Mouse (Mus musculus): ENCODE results near the gene Acsl5.
A peak's percentile ranks its signal among the peaks of the same experiment; 100 is the strongest.

The Acsl5 gene

DNA sequence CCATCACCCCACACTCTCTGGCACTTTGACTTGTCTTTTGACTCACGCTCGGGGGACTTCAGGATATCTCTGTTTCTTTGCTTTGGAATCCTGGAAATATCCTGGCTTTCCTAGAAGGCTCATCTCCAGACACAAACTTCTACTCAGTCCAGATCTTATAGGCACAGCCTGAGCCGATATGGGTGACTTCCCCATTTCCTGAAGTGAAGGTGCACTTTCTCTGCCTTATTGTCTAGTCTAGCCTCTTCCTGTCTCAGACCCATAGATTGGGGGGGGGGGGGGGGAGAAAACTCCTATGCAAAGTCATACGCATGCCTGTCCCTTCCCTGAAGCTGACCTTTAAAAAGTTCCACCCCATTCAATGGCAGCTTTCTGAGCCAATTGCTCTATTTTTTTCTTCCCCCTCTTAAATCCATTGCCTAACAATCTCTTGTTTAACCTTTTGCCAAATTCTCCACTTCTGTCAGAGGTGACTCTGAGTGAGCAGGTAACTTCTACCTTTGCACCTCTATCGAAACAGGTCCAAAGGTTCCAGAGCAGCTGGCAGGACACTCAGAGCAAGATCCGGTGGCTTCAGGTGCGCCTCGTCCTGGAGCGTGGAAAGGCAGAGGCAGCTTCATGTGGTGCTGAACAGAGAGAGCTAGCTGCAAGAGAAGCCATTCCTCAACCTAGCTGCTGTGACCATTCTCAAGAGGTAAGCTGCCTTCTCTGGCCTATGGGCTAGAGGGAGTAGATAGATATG is at the start of gene Acsl5:
Acsl5 (plus strand) TSS at position 556 of the 742 bp plus-strand sequence.
- no peak for DNase-seq (ENCODE audit: low read depth)

DNA sequence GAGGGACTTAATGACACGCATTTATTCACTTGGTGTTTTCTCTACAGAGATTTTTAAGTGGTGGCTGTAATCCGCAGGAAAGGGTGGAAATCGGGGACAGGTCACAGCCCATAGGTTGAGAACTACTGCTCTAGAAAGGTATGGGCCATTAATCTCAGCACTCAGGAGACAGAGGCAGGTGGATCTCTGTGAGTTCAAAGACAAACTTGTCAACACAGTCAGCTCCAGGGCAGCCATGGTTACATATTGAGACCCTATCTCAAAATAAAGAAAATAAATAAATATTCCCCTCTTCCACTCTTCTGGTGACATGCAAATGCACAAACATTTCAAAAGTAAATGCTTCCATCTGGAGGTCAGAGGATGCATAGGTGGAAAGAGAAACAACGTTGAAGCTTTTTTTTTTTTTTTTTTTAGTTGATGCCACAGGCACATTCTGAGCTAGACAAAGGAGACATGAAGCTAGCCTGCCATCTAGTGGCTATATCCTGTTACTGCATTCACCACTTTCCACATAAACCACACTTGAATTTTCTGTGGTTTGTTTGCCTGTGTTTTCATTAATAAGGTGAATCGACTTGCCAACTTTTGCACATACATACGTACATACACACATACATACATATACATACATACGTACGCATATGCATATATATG is 45.1 kb upstream of the Acsl5 start:
- peak; percentile 79 for DNase-seq (ENCODE audit: low read depth)

DNA sequence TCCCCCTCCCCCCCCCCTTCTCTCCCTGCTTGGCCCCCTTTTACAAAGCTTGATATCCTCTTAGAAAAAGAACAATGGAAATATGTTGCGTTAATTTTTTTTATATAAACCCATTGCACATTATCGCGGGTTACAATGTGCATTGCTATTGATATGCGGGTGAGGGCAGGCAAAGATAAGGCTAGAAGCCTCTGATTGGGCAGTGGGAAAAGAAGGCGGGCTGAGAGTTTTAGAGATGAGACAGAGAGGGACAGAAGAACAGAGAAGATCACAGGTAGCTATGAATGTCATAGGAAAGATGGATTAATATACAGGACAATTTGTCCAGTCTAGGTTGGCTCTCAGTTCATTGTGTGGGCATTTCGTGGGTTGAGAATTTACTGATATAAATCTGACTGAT is 44.5 kb upstream of the Acsl5 start:
- DNase-seq (ENCODE audit: low read depth): no peak

DNA sequence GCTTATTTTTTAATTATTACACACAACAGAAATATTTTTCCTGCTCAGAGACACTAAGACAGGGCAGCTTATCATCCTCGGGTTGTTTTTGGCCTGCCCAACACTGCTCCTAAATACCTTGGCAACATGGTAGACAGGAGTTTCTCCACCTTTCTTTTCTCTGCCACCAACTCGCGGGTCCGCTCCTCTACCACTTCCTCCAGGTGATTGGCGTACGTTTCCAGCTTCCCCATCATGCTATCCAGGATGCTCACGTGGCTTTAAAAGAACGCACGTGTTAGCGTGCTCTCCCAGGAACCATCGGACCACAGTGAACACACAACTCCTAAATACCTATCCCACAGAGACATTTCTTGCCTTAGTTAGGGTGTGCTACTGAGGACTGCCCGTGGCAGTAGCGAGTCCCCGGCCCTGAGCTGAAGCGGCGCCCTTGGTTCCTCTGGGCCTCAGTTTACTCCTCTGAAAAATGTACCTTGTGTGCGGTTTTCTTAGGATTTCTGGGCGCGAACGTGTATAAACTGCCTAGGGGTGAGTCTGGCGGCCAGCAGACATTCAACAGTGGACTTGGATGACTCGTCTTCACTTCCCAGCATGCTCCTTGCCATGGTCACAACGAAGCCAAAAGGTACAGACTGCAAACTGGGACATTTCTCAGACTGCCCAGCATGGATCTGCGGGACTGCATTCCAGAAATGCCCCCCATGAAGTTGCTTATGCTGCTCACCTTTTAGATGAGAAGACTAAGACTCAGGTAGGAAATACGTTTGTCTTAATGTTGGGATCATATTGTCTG is 43.8 kb upstream of the Acsl5 start:
- no peak for DNase-seq (ENCODE audit: low read depth)

DNA sequence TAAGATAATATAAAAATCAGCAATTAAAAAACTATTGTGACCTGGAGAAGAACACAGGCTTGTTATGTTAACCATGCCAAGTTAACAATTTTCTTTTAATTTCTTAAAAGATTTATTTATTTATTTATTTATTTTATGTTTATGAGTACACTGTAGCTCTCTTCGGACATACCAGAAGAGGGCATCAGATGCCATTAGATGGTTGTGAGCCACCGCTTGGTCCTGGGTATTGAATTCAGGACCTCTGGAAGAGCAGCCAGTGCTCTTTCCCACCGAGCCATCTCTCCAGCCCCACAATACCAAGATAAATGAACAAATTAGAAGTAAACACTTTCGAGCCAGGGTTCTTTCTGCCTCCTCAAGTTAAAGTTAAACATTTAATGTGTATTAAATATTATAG is 43.1 kb upstream of the Acsl5 start:
- DNase-seq (ENCODE audit: low read depth): peak; percentile 45

DNA sequence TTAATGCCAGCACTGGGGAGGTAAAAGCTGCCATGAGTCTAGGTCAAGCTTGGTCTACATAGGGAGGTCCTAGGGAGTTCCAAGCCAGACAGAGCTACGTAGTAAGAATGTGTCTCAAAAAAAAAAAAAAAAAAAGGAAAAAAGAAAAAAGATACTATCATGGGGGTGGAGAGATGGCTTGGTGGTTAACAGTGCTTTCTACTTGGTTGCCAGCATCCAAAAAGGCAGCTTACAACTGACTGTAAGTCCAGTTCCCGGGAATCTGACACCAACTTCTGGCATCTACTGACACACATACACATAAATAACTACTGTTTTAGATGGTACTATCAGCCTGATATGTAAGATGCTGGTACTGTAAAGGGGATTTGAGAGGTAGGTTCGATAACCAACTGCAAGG is 42.7 kb upstream of the Acsl5 start:
- no peak for DNase-seq (ENCODE audit: low read depth)

DNA sequence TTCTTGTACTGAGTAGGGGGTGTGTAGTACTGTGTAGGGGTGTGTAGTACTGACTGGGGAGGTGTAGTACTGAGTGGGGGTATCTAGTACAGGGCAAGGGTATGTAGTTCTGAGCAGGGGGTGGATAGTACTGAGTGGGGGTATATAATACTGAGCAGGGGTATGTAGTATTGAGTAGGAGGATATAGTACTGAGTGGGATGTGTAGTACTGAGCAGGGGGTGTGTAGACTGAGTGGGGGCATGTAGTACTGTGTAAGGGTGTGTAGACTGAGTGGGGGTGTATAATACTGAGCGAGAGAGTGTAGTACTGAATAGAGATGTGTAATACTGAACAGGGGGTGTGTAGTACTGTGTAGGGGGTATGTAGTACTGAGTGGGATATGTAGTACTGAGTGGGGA is 40.0 kb upstream of the Acsl5 start:
- DNase-seq (ENCODE audit: low read depth): no peak

DNA sequence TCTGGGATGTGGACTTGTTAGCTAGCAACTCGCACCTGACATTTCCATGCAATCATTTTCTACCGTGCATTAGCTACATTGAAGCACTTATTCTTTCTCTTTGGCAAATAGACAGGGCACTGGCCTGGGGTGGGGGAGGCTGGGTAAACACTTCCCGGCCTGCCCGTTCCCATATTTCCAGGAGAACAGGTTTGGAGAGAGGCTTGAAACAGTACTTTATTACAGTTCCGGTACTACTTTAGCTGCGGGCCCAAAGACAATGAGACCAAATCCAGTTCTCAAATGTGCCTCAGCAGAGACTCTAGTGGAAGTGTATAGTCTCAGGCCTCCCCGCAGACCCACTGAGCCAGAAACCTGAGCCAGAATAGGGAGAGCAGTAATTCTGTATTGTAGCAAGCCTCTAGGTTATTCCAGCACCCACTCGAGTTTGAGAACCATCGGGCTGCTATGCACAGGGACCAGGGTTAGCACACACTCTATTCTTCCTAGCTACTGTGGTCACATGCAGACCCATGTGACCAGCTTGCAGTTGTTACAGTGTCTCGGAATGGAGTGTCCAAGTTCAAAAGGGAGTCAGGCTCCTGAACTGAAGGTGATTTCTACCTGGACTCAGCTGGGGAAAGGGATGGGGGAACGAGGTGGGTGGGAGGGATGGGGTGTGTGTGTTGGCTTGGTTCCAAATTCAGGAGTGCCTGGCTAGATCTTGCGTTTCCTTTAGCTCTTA is 38.0 kb upstream of the Acsl5 start:
- no peak for DNase-seq (ENCODE audit: low read depth)

DNA sequence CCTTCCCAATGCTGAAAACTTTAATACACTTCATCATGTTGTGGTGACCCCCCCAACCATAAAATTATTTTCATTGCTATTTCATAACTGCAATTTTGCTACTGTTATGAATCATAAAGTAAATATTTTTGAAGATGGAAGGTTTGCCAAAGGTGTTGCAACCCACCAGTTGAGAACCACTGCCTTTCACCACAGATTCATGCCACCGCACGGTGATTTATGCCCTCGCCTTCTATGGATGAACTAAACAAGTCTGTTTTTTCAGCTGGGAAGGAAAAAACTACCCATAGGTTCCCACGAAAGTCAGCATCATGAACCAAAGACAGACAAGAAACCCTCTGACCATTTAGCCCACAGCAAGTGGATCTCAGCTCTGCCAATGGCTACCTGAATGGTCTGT is 34.9 kb upstream of the Acsl5 start:
- DNase-seq (ENCODE audit: low read depth): peak; percentile 36

DNA sequence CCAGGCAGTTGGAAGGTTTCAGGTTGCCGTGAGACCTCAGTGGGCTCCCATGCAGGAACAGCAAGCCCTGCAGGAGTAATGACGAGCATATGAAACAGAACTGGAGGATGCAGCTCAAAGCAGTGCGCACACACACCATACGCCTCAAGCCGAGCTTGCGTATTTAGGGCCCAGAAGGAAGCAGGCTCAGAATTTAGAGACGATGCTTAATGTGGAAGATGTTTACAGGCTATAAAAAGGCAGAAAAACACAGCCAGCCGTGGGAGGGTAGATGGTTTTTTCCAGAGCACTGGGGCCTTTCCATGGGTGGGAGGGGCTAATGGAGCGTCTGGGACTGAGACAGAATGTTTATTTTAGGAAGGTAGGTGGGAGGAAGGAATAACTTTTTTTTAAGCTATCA is 34.4 kb upstream of the Acsl5 start:
- DNase-seq (ENCODE audit: low read depth): no peak

DNA sequence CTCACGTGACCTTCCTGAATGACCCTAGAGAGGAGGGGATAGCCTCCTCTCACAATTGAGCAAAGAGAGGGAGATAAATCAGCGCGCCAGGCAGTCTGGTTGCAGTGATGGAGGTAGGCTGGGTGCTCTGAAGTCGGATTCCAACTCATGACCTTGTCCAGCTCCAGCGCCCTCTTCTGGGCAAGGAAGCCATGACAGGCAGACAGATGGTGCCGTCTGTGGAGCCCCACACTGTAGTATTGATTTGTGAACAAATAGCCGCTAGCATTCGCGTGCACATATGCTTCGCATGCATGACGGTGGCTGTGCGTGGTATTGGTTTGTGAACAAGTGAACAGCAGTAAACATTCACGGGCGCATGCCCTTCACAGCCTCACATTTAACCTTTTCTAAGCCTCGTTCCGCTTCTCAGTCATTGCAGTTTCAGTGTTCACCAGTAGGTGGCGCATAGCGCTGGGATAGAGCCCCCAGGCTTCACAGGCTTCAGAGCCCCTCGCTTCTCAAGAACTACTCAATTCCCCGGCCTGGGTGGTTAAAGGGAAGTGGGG is 33.5 kb upstream of the Acsl5 start:
- peak; percentile 80 for DNase-seq (ENCODE audit: low read depth)

DNA sequence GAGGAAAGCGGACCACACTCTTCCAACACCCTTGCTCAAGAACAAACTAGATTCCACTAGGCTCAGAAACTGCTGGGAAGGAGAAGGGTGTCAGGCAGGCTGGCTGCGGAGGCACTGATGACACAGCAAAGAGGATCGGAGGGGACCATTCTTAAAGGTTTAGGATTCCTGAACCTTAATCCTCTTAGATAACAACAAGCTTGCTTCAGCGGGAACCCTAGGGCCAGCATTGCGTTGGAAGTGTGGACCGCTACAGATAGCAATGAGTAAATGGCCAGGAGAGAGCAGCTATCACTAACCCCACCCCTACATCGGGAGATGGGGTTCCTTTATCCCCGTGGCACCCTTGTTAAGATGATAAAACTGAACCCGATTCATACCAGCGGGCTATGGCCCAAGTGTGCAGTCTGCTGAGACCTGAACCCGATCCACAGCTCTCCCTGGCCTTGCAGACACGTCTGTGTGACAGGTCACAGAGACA is 33.0 kb upstream of the Acsl5 start:
- no peak for DNase-seq (ENCODE audit: low read depth)

DNA sequence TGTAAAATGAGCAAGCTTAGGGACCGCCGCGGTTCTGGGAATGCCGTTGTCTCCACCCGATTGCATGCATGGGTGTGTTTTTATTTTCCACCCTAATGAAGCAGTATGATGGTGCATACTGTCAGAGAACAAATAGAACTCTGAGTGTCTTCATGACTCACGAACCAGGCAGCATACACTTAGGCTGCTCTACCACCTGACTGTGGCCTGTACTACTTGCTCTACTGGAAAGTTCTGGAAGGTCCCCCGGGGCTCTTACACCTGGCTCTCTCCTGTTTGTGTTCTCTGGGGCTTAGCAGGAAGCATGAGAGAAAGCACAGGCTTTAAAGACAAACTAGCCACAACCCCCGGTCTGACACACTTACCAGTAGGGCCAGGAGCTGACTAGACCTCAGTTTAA is 32.4 kb upstream of the Acsl5 start:
- DNase-seq (ENCODE audit: low read depth): no peak

DNA sequence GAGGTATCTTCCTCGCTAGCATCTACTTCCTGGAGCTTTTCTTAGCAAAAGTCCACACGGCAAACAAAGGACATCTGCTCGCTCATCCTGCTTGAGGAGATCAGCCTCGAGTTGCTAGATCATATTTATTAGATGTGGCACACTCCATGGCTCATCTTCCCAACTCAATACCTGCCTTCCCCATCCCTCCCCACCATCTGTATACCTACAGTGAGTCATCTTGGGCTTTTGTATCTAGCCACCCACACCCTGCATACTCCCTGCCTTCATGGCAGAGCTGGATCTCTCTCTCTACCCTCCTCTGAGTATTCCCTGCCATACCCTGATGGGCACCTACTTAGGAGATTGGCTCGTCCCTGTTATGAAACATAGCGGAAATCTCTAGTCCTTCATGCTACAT is 30.5 kb upstream of the Acsl5 start:
- DNase-seq (ENCODE audit: low read depth): no peak

DNA sequence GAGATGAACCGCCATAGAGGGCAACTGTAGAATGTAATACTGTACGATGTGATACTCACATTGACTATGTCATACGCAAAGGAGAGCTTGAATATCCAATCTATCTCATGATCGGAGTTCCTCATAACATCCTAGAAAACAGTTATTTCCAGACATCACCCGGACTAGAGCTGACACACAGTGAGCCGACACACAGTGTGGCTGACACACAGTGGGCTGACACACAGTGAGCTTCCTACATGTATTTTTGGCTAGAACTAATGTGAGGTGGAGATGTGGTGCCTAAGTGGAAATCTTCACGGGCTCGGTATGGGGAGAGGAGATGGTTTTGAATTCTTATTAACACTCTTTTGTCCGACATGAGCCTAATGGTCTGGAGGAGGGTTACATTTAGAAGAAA is 29.5 kb upstream of the Acsl5 start:
- DNase-seq (ENCODE audit: low read depth): no peak

DNA sequence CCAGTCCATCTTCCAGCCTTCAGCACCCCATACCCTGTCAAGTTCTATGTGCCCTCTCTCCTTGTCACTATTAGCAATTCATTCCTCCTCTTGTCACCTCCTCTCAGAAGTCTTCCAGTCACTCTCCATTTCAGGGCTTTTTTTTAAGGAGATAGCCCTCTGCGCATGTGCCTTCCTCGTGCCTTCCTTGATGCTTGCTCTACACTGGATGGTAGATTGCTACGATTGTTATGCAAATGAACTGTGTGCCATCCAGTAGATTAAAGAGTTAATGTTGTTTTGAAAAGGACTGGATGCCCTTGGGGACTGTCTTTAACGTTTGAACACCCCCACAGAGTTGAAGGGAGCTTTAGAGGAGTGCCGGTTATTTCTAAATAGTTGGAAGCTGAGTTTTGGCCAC is 25.1 kb upstream of the Acsl5 start:
- no peak for DNase-seq (ENCODE audit: low read depth)

DNA sequence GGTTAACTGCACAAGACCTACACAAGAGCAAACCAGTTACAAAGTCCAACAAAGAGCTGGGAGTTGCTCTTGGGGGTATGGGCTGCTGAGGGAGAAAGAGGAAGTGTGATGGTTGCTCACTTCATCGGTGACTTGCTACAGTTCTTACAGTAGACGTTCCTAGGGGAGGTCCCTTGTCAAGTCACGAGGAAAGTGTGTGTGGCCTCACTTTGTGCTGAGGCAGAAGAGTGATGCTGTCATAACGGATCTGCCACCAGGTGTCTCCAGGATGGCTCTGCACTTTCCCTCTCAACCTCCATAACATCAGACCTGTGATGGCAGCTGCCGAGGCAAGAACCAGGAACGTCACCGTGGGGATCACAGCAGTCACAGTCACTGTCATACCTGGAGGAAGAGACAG is 24.6 kb upstream of the Acsl5 start:
- DNase-seq (ENCODE audit: low read depth): peak; percentile 43

DNA sequence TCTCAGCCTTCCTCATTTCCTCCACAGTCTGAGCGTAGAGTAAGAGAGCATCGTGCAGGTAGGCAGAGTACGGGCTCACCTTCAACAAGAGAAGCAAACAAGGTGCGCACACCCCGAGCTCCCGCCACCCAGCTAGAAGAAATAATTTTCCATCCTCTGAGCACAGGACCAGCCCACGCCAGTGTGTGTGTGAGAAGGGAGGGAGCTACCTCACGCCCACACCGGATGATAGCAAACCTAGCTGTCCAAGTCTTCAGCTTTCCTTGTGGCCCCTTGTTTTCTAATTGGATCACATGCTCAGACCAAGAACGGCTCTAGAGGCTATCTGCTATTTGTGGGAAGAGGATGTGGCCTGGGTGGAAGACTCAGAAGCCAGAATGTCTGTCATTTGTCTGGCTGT is 20.7 kb upstream of the Acsl5 start:
- DNase-seq (ENCODE audit: low read depth): no peak

DNA sequence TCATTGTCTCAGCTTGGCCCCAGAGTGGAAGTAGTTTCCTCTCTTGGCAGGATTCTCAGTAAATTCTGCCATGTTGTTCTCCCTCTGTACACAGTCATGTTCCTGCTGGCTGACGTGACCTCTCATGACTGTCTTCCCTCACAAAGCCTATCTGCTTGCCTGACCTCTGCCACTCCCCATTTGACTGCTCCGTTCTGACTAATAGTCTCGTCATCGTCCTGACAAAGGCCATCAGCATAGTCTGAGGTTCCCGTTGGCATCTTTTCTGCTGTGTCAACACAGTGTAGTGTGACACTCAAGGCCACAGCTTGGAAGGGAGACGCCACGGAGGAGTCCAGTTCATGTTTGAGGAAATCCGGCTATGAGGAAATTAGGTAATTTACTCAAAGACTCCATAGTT is 19.6 kb upstream of the Acsl5 start:
- peak; percentile 98 for DNase-seq (ENCODE audit: low read depth)

DNA sequence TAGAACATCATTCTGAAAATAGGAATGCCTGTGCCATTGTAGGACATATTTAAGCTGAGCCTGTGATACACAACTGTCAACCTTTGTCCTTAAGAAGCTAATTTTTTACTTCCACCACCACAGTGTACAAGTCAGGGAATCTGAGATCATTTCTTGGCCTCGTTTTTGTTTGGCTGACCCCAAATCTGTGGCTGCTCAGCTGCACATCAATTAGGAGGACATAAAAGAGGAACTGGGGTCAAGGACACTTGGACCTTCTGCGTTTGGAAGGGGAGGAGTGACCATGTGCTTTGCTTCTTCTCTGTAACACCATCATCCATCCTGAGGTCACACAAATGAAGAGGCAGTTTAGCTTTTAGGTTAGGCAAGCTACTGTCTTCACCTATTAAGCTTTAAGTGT is 15.7 kb upstream of the Acsl5 start:
- DNase-seq (ENCODE audit: low read depth): peak; percentile 59

DNA sequence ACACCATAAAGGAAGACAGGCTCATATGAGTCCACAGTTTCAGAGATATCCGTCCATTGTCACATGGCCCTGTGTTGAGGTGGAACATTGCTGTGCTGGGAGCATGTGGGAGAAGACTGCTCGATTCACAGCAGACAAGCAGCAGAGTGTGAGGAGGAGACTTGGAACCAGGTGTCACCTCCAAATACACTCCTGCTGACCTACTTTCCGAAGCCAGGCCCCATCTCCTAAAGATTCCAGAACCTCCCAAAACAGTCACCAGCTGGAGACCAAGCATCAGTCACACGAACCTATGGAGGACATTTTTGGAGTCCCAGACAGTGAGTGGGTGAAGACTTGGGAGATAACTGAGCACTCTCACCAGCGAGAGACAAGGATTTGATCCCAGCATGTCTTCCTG is 15.2 kb upstream of the Acsl5 start:
- no peak for DNase-seq (ENCODE audit: low read depth)
